Mouse (Mus musculus) lung, postnatal 25 days (tissue): ENCODE data around the gene Tmem50a.
"Not testable (repeated sequence)": the region's sequence is repeated elsewhere in the genome, so short reads cannot be mapped to it uniquely, and the experiment has no call there.

Experiments used
- DNase-seq: peaks from one replicate; pipeline ENCODE4 v3.0.0; 2022; ENCODE audit warnings: low spot score

Tmem50a gene

DNA sequence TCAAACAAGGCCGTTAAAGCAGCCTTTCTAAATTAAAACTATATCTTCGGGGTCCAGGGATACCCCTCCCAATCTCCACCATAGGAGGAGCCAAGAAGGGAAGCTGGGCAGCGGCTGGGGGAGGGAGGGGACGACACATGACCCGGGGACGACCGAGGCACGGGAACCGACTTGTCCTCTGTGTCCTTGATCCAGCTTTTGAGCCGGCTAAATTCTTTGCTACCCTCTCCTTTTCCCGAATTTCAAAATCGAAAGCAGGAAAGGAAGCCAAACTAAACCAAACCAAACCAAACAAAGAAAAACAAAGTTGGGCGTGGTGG, 8.1 kb upstream of the Tmem50a start:
- peak; percentile 74 for DNase-seq

DNA sequence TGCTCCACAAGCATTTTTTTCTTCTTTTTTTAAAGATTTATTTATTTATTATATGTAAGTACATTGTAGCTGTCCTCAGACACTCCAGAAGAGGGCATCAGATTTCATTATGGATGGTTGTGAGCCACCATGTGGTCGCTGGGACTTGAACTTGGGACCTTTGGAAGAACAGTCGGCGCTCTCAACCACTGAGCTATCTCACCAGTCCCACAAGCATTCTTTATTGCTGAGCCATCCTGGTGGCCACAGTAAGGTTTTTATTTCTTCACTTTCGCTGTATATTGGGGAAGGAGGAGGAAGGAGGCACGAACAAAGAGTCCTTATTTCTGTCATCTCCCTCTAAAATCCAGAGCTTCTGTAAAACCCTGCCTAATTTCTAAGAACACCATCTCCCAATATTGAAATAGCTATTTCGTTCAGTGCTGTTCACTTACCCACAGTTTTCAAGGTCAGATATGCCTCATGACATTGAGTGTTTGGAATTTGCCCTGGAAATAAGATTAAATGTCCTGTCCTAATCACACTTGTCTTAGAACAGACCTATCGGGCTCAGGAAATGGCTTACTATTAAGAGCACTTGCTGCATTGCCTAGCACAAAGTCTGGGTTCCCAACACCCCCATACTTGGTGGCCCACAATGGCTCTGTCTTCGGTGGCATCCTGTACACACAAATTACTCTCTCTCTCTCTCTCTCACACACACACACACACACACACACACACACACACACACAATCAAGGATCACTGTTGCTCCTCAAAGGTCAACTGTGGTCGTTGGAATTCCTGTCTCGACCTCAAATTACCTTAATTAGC, 7.5 kb upstream of the Tmem50a start:
- no peak for DNase-seq

DNA sequence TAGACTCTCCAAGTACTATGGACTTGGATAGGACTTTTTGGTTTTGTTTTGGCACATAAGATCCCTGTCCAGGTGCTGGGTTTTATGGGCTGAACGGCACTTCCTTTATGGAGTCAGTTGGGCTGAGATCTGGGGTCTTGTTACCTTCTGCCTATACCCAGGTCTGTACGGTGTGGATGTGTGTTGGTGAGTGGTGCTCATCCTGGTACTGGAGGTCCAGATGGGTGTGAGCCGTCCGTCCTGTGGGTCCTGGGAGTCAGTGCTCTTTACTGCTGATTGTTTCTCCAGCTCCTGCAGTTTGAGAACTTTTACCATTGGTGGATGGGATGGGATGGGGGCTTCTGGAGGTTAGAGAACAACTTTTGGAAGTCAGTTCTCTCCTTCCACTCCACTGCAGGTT, 6.9 kb upstream of the Tmem50a start:
- DNase-seq: no peak

DNA sequence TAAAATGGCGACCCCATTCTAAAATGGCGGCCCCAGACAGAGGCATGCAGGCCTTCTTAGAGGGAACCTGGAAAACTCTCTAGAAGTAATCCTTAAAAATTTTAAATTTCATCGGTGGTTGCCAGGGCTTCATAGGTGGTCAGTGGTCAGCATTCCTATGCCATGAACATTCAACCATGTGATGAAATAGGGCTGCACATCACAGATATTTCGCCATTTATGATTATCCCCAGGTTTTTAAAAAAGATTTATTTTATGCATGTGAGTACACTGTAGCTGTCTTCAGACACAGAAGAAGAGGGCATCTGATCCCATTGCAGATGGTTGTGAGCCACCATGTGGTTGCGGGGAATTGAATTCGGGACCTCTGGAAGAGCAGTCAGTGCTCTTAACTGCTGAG, 5.8 kb upstream of the Tmem50a start:
- no peak for DNase-seq

DNA sequence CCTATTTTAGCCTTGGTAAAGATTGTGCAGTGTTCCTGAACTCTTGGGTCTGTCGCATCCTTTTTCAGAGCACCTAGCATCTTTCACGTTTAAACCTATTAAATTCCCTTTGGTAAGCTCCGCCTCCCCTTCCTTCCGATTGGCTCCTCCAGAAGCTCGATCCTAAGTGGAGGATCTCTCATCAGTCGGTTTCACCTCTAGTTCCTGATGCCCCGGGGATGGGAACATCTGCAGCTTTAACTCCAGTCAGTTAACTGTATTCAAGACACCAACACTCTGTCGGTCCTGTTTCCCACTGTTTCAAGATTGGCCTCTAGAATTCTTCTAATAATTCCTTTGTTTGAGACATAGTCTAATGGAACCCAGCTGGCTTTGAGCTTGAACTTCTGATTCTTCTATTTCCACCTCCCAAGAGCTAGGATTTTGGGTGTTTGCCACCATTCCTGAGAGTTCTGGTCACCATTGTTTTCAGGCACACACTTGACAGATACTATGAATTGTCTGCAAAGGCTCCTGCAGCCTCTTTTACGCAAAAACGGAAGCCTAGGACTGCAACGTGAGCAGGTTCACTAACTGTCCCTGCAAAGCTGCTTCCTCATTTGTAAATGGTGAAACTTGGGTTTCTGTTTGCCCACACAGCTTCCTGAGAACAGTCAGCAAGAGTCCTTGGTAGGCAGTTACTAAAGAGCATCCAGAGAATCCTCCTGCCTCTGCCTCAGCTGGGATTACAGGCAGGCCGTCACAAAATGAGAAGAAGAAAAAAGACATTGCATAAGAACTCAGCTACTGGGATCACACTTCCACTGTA, 5.1 kb upstream of the Tmem50a start:
- peak; percentile 59 for DNase-seq

DNA sequence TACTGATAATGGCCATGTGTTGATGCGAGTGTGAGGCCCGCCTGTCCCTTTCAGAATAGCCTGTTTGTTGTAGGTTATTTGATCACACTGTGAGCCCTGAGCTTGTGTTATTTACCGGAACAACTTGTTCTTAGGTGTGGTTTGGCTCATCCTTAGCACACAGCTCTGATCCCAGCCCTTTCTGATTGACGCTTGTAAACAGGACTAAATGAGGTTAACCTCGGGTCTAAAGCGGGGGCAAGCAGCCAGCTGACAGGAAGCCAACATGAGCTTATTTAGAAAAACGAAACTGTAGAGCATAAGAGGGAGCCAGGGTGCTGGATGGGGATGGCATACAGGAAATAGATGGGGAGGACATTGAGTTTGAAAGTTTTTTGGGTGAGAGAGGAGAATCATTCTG, 3.6 kb upstream of the Tmem50a start:
- DNase-seq: peak; percentile 90

DNA sequence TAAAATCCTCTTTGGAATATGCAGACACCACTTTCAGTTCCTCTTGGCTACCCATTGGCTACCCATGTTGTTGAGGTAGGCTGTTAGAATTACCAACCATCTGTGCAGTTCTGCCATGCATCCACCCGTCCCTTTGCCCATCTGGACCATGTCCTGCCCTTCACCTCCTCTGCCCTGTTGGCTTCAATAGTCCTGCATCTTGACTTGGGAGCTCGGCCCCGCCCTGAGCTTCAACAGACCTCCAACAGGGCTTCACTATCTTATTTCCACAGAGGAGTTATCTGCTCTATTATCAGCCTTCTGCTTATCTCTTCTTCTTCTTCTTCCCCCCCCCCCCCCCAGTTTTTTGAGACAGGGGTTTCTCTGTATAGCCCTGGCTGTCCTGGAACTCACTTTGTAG, 2.4 kb upstream of the Tmem50a start:
- DNase-seq: no peak

DNA sequence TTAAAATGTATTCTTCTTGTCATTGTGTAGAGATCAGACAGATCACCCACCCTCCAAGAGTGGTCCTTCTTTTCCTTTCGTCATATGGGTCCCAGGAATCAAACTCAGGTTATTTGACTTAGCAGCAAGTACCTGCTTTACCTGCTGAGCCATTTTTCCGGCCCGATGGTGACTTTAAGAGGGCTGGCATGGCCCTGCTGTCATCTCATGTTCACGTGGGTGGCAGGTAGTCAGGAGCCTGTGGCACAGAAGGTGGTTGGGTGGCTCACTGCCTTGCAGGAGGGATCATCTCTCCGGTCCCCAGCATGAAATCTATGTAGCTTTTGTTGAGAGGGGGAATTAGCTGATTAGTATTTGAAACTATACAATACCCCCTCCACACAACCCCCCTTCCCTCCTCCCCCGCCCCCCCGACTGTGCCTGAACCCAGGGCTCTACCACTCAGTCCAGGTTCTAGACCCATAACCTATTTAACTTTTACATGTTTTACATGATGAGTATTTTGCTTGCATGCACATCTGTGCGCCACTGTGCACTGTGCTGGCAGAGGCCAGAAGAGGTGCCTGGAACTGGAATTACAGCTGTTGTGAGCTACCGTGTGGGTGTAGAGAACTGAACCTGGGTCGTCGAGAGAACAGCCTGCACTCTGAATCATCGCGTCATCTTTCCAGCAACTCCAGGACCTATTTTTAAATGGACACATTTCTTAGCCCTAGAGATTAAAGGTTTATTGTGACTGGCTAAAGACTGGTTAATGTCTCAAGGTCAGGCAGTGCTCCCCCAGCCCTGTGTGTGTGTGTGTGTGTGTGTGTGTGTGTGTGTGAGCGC, 613 bp upstream of the Tmem50a start:
- DNase-seq: no peak

DNA sequence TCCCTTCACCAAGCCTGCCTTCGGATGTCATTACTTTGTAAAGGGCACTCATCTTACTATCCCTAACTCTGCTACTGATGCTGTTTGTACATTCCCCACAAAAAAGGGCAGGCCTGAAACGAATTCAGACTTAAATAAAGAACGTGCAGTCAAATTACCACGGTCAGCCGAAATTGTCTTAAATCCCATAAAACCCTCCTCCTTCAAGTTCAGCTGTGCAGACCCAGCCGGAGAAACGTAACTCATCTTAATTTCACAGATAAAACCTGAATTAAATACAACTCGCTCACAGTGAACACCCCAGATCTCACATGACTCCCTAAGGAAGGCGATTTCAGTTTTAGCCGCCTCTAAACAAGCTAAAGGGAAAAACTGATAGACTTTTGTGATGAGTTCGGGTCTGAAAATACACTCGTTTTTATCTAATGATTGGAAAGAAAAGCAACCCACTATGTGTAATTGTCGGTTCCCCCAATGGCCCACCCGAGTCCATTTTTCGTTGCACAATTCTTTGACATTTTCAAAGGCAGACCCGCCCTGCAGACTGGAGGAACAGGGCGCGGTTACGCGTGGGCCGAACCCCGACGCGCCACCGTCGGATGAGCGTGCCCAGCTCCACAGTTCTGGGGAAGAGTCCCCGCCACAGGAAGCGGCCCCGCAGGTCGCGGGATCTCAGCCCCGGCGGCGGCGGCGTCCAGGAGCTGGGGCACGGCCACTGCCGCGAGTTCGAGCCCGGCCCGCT, 531 bp downstream of the Tmem50a start:
- peak; percentile 64 for DNase-seq

DNA sequence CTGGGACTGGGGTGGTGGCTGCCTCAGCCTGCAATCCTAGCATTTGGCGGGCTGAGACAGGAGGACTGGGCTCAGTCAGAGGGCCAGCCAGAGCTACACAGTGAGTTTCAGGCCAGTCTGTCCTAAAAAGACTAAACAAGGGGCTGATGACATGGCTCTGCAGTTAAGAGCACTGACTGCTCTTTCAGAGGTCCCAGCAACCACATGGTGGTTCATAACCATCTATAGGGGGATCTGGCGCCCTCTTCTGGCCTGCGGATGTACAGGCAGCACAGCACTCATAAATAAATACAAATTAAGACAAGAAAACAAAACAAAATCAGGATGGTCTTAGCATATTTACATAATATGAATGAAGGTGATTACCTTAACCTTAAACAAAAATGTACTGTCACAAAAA, 1.4 kb downstream of the Tmem50a start:
- DNase-seq: peak; percentile 73

DNA sequence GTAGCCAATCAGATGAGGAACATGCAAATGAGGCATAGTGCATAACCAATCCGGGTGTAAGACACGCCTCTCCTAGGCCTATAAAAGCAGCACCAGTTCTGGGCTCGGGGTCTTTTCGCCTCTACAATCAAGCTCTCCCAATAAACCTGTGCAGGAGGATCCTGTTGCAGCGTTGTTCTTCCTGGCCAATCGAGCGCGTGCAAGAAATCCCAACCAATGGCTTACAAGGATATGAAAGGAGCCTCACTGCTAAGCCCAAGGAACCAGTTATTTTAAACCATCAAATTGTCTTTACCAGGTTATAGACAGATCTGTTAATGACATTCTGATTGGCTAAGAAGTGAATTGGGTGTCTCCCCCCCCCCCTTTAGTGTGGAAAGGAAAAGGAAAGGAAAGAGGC, 3.4 kb downstream of the Tmem50a start:
- DNase-seq: not testable (repeated sequence)

DNA sequence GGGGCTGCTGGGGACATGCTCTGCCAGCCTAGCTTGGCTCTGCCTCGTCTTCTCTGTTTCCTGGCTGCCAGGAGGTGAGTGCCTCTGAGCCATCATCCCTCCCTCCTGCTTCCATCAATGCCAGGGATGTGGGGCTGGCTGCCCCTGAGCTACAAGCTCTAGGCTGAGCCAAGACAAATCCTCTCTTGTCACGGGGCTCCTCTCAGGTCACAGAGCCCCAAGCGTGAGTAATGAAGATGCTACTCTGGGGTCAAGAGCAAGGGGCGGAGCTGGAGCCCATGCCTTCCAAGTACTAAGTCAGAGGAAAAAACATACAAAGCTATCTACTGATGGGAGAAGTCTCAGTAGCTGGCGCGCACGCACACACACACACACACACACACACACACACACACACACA, 11.8 kb downstream of the Tmem50a start:
- DNase-seq: no peak

DNA sequence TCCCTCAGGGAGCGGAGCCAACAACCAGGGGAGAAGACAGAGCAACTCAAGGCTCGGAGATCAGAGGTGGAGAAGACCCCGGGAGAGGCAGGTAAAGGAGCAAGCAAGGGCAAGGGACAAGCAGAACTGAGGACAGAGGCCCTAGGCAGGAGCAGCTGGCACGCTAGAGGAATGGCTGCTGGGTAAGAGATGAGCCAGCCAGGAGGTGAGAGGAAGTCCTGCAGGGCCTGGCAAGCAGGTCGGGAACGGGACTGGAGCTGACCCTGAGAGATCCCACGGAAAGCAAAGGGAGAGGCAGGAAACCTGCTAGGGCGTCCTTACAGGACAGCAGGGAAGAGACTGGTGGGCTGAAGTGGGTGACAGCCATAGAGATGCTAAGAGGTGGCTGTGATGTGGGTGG, 13.7 kb downstream of the Tmem50a start:
- DNase-seq: no peak

DNA sequence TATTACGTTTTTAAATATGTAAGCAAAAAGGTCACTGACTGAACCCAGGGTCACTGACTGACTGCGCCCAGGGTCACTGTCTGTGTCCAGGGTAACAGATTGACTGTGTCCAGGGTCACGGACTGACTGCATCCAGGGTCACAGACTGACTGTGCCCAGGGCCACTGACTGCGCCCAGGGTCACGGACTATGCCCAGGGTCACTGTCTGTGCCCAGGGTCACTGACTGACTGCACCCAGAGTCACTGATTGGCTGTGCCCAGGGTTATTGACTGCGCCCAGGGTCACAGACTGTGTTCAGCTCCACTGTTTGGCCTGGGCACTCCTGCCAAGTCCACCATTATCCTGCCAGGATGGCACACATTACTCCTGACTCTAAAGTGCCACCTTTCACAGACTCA, 17.6 kb downstream of the Tmem50a start:
- no peak for DNase-seq

DNA sequence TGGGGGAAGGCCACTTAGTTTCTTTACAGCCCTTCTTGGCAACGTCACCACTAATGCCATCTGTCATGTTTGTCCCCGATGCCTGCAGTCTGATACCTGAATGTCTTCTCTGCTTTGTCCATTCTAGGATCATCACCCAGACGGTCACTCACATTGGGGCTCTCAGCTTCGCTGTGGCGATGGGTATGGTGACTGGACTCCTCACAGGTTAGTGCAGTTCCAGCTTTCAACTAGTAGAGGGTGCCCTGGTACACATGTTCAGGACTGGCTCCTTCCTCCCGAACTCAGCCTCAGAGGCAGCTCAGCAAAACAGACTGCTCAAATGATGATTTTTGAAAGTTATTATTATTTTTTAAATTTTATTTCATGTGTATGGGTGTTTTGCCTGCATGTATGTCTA, 22.7 kb downstream of the Tmem50a start:
- DNase-seq: peak; percentile 75

DNA sequence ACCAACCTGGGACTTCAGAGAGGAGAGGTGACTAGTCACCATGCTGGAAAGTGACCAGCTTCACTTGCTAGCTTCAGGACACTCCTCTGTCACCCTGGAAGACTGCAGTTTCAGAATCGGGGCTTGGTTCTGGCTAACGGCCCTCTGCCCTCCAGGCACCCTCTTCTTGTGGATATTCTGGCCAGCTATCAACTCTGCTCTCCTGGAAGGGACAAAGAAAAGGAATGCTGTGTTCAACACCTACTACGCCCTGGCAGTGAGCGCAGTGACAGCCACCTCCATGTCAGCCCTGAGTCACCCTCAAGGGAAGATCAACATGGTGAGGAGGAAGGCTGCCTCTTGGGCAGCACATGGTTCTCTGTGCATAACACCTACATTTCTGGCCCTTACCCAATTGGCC, 30.5 kb downstream of the Tmem50a start:
- no peak for DNase-seq

DNA sequence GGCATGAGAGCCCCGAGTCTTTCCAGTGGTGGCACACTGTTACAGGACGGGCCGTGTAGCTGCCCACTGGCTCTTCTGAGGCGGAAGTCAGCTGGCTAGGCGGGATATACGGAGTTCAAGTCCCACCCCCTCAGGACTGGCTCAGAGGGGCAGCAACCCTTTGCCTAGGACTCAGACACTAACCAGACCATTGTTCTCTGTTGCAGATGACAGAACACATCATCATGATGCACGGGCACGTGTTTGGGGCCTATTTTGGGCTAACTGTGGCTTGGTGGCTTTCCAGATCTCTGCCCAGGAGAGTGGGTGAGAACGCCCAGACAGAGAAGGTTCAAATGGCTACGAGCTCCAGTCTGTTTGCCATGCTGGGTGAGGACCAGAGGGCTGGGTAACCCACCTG, 31.0 kb downstream of the Tmem50a start:
- no peak for DNase-seq

DNA sequence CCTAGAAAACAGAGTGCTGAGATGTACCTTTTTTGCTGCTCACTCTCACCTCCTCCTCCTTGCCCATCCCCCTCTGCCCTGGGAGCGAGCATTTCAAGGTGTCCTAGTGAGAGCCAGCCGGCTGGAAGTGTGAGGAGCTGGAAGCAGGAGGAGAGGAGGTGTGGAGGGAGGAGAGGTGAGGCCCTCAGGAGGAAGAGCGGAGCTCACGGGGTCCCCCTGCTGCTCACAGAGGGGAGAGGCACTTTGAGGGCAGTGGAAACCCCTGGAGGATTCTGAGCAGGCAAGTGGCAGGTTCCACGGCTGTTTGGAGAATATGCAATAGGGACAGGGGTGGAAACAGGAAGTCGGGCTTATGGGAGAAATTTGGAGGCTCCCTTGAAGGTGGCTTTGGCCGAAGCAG, 31.6 kb downstream of the Tmem50a start:
- peak; percentile 13 for DNase-seq

DNA sequence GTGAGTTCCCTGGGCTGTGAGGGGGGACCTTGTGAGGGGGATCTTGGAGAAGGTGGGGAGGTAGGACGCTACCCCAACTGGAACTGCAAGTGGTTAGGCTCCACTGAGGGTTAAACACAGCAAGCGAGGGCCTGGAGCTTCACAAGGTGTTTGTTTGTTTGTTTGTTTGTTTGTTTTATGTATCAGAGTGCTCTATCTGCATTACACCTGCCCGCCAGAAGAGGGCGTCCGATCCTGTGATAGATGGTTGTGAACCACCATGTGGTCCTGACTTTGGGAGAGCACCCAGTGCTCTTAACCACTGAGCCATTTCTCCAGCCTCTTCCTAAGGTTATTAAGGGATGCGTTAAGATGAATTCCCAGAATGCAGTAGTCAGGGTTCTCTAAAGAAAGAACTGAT, 34.8 kb downstream of the Tmem50a start:
- DNase-seq: no peak

DNA sequence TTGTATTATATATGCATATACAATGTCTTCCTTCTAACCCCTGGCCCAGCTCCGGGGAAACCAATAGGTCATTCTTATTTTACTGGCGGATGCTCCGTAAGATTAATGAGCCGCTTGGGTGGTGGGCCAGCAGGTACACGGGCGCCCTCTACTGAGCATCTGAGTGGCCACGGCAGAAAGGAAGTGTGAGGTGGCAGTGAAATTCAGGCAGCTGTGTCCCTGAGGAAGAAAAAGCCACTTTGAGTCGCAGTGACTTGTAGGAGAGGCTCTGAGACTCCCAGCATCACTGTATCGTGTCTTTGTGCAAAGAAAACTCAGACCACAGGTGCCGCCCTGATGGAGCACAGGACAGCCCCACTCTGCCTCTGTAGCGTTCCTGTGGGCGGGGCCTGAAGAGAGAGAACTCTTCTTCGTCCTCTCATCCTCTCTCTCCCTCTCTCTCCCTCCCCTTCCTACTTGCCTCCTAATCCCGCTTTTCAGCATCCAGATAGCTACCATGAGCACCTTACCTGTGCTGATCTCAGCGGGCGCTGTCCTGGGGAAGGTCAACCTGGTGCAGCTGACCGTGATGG, 35.3 kb downstream of the Tmem50a start:
- peak; percentile 76 for DNase-seq

DNA sequence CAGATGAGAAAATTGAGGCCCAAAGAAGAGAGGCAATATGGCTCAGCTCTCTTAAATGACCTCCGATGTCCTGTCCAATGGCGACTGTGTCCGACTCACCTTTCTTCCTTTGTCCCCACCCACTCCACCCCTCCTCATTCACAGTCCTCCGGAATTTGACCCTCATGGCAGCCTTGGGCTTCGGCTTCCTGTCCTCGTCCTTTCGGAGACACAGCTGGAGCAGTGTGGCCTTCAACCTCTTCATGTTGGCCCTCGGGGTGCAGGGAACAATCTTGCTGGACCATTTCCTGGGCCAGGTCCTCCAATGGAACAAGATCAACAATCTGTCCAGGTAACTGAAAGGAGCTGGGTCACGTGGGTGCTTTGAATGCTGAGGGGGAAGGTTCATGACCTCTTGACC, 38.7 kb downstream of the Tmem50a start:
- no peak for DNase-seq

DNA sequence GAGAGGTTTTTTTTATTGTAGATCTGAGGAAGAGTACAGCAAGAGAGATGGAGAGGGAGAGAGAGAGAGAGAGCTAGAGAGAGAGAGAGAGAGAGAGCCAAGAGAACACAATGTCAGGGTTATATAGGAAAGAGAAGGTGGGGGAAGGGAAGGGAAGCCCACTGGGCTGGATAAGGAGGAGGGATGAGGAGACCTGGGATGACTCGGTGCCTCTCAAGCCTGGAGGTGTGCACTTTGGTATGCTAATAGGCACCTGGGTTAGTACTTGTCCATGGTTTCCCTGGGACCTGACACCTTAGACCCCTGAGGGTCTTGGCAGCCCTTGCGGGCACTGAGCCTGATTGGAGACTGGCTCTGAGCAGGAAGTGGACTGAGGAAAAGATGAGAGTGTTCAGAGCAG, 42.9 kb downstream of the Tmem50a start:
- DNase-seq: no peak
